Mouse (Mus musculus) adrenal gland, postnatal 14 days (tissue): ENCODE measurements around the gene Hdgfl2. TPM values are rescaled to one million over a fixed set of nuclear protein-coding genes. Genes with fewer than 3 reads are reported as not detected.

ENCODE experiments used
- DNase-seq: peaks from one replicate; pipeline ENCODE4 v3.0.0; 2021; ENCODE audit warnings: mixed read lengths
- total RNA-seq: library from RNA; stranded (reverse); gene quantifications from 2 replicates; pipeline ENCODE4 v1.2.3, GENCODE M21; 2021

Hdgfl2 gene
- total RNA-seq, 1 experiment from 2014 or later: 52.5 TPM

DNA sequence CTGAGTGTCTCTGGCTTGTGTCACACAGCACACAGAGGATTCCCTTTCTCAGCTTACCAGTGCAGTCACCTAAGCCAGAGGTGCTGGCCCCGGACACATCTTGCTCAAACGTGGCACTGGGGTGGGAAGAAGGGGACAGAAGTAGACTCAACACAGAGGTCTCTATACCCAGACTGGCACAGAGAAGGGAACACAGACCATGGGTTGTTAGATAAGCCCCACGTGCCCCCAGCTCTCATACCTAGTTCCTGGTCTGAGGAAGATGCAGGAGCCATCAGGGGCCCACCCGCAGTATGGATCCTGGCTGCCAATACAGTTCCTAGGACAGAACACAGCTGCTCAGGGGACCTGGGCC lies 45.8 kb downstream of the Hdgfl2 start:
- no peak for DNase-seq

DNA sequence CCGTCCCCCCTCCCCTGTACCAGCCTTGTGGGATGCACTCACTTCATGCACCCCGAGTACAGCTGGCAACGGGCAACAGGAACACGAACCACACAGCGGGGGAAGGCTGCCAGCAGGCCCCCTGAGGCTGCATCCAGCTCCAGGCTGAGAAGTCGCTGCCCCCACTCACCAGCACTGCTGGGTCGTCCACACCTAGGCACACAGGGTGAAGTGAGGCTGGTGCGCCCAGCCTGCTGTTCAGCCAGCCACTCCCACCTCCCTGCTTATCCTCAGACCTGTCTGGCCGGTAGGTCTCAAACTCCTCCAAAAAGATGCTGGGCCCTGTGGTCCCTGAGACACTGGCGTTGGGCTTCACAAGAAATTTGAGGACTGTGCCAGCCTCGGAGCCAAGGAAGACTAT lies 46.7 kb downstream of the Hdgfl2 start:
- peak; percentile 14 for DNase-seq

DNA sequence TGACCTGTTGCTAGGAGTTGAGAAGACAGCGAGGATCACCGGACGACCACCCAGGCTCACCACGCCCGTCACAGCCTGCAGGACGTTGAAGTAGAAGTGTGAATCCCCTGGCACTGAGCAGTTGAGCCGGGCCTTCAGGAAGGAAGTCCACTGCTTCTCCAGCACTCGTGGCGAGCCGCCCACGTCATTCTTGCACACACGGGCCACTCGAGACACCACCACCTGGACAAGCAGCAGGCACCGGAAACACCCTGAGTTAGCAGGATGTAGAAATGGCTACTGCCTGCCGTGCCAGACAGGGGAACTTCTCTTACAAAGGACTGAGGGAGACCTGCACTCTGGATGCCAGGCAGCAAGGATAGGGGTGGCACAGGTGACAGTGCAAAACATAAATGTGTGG lies 48.8 kb downstream of the Hdgfl2 start:
- DNase-seq: peak; percentile 21

DNA sequence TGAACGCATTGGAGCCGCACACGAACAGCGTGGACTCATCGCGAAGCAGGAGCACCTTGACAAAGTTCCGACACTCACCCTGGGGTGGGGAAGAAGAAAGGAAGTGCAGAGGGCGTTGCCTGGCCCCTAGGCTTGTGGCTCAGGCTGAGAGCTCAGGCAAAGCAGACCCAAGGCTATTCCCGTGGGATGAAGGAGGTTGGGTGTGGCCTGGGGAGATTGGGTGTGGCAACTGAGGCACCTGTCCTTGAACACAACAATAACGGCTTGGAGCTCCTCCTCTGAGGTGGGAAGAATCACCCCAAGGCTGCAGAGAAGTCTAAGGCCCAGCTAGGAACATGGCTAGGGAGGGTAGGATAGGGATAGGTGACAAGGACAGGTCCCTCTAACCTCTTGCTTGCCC lies 51.7 kb downstream of the Hdgfl2 start:
- no peak for DNase-seq

DNA sequence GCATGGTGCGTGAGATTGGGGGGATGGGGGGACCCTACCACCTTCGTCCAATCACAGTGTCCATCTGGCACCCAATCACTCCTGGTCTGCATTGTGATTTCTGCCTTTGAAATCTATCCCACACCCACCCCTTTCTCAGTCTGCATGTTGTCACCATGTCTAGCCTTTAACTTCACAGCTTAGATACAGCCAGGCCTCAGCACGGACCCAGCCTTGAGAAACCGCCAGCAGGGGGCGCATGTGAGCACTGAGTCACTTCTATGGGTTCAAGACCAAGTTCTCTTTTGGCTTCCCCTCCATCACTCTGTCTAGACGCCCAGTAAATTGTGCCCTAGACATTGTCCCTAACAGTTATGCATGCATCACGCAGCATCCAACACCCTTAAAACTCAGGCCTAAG lies 52.4 kb downstream of the Hdgfl2 start:
- DNase-seq: peak; percentile 89

DNA sequence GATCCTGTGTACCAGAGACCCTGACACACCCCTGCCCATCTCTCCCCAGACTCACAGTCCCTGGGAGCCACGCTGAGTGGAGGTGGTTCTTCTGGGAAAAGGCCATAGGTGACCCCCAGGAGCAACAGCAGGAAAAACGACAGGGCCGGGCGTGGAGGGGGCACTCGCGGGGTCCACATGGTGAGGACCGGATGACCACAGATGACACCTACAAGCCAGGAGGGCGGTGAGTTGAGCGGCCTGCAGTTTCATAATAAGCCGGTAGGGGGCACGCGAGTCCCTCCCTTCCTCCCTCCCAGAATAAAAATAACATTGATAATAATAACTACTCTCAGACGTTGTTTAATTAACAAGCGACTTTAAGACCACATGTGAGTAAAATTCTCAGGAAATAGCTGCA lies 53.2 kb downstream of the Hdgfl2 start:
- DNase-seq: peak; percentile 79

DNA sequence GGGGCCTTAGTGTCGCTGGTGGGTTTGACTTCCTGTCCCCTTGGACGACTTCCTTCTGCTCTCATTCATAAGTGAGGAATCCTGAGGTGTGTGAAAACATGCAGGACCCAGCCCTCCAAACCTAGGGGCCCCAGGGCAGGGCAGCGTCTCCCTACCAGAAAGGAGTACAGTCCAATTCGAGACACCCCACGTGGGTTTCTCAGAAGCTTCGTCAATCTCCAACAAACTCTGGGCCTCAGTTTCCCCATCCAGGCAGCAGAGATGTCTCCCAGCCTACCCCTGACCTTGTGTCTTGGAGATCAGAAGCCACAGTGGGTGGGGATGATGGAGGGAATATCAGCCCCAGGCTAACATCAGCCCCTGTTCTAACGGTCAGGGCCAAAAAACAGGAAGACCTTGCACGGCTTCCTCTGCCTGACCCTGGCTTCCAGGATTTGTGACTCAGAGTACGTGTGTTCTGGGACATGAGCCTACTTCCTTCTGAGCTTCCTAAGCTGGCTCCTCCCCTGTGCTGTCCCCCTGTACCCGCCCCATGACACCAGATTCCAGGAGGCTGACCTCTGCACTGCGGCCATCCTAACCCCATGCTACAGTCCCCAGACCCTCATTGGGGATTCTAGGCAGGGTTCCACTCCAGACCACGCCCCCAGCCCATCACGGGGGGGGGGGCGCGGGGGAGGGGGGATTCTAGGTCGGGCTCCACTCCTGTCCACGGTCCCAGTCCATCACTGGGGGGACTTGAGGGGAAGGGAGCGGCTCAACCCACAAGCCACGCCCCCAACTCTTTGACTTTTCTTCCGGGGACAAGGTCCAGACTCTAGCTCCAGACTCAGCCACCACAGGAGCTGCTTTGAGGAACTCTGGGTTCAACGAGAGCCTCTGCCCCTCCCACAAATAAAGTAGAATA lies 54.3 kb downstream of the Hdgfl2 start:
- DNase-seq: peak; percentile 80

DNA sequence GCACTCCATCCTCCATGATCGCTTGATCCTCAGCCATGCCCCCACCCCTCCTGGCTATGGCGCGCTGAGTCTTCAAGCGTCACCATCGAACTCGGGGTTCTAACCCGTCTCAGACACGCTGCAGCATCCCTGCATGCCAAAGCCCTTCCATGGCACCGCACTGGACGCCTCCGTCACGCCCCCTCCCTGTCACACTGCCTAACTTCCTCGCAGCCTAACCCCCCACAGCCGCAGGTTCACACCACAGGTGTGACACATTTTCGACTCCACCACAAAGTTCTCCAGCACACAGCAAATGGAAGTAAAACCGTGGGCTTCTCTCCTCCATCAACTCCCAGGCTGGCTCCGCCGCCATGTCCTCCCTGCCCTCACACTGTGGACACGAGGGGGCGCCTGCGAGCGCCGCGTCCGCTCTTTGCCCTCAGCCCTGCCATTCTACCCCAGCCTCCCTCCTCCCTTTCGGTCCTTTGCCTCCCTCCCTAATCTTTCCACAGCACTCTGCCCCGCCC lies 55.1 kb downstream of the Hdgfl2 start:
- peak; percentile 88 for DNase-seq

DNA sequence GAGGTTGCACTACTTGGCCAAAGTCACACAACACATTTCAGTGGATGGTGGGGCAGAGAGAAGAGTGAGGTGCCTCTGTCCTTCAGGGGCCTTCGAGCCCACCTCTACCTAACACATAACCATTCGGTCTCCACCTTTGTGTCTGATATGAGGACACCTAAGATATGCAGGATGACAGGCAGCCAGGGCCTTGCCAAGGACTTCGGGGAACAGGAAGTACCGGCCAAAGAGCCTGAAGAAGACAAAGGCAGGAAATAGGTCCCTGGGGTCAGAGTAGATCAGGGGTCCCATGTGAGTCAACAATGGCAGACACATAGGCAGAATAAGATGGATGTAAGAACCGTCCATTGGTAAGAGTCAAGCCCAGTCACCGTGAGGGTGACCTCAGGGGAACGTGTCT lies 57.1 kb downstream of the Hdgfl2 start:
- no peak for DNase-seq

DNA sequence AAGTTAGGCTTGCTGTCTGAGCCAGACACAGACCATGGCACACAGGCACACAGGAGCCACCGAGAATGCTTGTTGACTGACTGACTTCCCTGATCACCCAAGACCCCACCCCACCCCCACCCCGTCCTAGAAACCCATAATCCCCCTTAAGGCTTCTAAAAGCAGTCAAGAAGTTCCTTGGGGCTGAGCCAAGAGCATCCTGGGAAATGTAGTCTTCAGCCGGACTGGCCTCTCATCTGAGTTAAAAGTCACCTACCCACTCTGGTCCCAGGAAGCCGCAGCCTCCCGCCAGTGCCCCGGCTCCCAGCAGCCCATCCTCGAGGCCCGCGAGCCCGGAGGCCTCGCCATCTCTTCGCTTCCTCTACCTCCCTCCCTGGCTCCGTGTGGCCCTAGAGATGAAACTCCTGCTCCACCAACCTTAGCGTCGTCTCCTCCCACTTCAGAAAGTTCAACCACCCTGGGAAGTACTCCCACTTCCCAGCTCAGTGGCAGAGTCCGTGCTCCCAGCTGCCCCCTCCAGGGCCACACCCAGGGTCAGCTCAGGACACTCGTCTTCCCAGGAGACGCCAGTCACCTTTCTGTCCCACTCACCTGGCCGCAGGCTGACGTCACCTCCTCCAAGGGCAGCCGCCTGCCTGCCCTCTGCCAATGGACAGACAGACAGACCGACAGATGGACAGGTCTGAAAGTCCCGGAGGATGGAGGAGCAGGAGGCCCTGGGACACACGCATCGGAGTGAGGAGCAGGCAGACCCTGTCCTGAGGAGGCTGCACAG lies 58.6 kb downstream of the Hdgfl2 start:
- no peak for DNase-seq

DNA sequence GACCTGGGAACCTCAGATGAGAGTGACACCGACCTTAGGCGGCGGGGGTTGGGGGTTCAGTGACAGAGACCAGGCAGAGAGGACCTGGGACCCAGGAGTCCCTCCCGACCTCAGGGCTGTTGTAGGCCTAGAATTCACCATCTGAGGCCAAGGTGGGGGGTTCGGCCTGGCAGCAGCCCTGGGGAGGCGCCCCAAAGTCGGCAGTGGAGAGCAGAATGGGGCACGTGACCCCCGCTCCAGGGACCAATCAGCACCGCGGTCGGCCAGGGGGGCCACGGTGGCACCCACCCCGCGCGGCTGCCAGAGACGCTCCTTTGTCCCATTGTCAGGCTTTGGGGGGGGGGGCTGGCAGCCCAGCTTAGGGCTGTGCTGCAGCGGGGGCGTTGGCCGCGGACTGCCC lies 59.9 kb downstream of the Hdgfl2 start:
- DNase-seq: no peak

DNA sequence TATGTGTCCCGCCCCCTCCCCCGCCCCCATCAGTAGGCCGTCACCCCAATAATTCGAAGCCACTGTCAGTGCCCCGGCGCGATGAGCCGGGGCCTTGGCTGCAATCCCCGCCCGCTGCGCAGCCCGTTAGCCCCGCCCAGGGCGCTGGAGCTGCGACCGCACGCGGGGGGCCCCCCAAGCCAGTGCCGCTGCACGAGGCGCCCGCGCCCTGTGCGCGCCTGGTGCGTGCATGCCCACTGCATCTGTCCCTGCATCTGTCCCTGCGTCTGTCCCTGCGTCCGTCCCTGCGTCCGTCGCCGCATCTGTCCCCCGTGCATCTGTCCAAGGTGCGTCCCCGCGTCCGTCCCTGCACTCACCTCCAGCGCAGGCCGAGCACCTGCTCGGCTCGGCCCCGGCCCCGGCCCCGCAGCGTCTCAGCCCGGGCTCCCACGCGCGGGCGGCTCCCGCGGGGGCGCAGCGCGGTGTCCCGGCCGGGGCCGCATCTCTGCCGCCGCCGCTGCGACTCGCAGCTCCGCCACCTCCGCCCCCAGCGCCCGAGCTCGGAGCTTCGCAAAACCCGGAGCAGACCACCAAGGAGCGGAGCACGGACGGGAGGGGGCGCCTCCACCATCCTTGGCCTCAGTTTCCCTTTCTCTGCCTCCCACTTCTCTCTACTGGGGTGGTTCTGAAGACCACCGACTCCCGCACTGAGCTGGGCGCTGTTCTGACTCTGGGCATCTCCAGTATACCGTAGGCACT lies 60.6 kb downstream of the Hdgfl2 start, which contains the start of gene Sema6b:
Gene Sema6b (minus strand): TSS at position 486 of the 738 bp plus-strand sequence.
- DNase-seq: peak; percentile 76

DNA sequence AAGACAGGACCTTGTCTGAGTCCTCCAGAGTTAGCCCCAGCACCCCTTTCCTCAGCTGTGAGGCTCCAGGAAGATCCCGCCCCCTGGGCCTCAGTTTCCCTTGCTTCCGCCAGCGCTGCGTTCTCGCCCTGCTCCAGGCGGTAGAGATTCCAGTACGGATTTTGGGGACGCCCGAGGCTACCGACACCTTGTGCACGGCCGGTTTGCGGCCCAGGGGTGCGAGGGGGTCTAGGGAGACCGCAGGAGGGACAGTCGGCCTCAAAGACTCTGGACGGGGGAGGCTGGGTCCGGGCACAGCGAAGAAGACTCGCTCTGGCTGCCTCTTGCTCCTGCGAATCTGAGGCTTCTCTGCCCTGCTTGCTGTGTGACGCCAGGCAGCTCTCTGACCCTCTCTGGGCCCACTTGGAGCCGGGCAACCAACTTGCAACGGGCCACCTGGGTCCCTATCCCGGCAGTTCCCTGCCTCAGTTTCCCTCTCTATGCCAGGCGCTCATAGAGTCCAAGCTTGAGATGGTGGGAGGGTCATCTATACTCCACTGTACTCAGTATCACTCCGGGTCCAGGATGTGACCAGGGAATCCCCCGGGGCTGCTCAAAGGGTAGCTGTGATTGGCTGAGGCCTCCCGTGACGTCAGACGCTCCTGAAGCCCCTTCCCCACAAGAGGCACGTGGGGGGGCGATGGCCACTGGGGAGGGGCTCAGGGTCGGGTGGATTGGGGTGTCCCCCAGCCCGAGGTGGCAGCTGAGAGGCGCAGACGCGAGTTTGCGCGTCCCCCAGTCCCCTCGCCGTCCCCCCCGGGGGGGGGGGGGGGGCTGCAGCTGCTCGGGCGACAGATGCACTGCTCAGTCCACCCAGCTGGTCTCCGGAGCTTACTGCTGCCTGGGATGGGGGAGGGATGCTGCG lies 62.5 kb downstream of the Hdgfl2 start:
- no peak for DNase-seq

DNA sequence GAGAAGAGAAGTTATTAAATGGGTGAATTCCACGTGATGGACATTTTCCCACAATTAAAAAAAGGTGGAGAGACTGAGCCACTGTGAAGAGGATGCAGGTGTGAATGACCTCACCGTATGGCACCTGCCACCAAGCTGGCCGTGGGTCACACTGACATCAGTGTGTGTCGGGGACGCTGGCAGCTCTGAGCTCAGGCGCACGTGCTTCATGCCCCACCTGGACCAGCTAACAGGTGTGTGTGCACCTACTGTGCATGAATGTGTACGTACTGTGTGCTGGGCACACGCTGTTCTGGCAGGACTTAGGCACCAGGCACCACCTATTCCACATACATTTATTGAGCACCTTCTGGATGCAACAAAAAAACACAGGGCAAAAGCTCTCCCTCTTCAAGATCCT lies 65.1 kb downstream of the Hdgfl2 start:
- no peak for DNase-seq

DNA sequence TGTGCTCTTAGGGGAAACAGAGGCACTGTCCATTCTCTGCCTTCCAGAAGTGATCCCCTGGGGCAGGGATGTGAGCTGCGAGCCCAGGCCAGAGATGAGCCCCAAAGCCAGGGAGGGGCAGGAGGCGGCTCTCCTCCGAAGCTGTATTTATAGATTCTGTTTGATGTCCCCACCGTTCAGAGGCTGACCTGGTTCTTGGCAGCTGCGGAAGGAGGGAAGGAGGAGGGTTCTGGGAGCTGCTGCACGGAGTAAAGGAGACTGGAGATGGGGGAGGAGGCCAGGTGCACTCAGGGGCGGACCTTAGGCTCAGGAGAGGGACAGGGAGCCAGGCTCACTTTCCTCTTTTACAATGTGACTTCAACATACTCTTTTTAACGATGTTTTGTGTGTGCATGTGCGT lies 66.7 kb downstream of the Hdgfl2 start:
- no peak for DNase-seq

DNA sequence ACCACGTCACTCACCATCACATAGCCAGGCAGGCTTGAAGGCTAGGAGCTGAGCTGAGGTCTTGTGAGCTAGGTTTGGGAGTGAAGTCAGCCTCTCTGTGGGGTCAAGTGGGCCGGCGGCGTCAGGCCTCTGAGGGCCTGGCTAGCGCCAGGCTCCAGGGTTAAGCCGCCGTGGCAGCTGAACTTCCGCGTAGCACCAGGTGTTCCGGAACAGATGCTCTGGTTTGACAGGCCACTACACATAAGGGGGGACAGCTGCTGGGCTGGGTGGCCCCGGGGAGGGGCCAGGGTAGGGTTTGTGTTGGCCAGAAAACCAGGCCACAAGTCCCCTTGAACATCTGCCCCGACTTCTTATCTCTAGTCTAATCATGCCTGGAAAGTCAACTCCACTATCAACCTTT lies 68.0 kb downstream of the Hdgfl2 start:
- no peak for DNase-seq

DNA sequence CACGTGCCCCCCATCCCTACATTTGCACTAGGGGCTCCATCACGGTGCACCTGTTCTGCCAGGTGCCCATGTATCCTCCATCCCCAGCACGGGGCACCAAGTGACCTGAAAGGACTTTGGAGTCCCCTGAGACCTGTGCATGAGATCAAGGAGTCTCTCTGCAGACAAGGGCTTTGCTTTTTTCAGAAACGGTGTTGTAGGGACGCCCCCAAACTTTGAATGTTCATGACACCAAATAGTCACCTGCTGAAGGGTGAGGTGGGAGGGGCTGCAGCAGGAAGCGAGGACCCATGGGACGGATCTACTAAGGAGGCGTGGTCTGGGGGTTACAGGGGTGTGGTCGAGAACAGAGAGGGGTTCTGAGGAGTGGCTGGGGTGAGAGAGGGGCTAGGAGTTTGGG lies 68.8 kb downstream of the Hdgfl2 start:
- DNase-seq: no peak

DNA sequence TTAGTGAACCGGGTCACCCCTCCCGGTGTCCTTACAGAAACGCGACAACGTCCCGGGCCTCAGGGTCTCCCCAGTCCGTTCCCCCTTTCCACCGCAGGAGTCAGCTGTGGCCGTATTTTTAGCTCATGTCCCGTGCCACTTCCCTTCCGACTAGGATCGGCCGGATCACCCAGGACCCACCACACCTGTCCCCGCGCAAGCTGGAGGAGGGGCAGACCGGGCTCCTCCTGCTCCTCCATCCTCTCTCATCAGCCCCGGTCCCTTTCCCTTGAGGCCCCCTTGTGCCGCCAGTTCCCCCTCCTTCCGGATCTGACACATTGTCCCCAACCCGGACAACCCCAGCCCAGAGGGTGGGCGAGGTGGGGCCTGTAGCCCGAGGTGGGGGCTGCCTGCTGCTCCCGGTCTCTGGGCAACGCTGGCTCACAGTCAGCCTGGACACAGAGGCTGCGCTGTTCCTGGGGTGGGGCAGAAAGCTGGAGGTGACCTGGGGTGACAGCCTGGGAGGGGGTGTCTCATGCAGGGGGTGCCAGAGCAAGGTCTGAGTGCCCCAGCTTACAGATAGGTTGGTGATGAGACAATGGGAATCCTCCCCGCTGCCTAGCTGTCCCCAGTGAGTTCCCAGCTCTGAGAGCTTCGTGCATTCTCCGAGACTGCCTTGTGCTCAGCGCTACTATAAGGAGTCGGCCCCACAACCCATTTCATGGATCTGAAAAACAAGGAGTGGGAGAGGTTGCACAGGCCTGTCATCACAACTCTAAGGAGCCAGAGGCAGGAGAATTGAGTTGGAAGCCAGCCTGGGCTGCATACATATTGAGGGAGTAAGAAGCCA lies 69.6 kb downstream of the Hdgfl2 start:
- no peak for DNase-seq

DNA sequence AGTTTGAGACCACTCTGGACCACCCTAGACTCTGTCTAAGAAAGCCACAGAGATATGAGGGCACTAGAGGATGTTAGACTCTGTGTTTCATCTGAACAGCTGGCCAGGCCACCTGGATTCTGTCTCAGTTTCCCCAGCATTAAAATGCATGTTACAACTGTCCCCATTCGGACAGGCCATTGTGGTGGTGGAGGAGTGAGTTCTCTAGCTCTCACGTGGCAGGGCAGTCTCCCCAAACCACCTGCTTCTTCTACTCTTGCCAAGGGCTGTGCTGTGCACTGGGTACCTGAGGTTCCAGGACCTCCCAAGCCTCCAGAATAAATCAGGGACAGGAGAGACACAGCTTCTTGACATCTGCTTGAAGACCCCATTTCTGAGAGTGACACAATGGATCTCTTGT lies 70.5 kb downstream of the Hdgfl2 start:
- DNase-seq: no peak
